Mouse (Mus musculus) lung, postnatal 0 days (tissue): ENCODE results near the gene Heatr5a. TPM values are rescaled to one million over a fixed set of nuclear protein-coding genes. Genes with fewer than 3 reads are reported as not detected.

Source experiments
- ATAC-seq: fragments of 200-750 bp; cut with Nextera tagmentation; 2 replicates; pipeline ENCODE4 v1.8.0; 2017; ENCODE audit warnings: moderate library complexity
- DNase-seq: peaks from one replicate; pipeline ENCODE4 v3.0.0-alpha.2; 2016; ENCODE audit warnings: low spot score
- H3K27ac ChIP-seq: fragments of 300-500 bp; sonication (generic); 2 replicates; pipeline ENCODE4 v1.5.1; 2014; ENCODE audit warnings: antibody characterized with exemption, mild to moderate bottlenecking, low read length, mixed read lengths
- H3K27me3 ChIP-seq: fragments of 300-500 bp; sonication (generic); replicated peaks from 2 replicates; pipeline ENCODE4 v1.6.1; 2014; ENCODE audit warnings: low read length, mixed read lengths; ENCODE audit not compliant: insufficient read depth
- H3K36me3 ChIP-seq: fragments of 300-500 bp; sonication (generic); 2 replicates; pipeline ENCODE4 v1.6.1; 2014; ENCODE audit warnings: low read length, mixed read lengths; ENCODE audit not compliant: insufficient read depth
- H3K4me1 ChIP-seq: fragments of 300-500 bp; sonication (generic); 2 replicates; pipeline ENCODE4 v1.6.1; 2014; ENCODE audit warnings: antibody characterized with exemption, low read depth, low read length, mixed read lengths; ENCODE audit not compliant: insufficient read depth
- H3K4me2 ChIP-seq: fragments of 300-500 bp; sonication (generic); replicated peaks from 2 replicates; pipeline ENCODE4 v1.6.1; 2014; ENCODE audit warnings: low read depth, mild to moderate bottlenecking, low read length, moderate library complexity, mixed read lengths
- H3K4me3 ChIP-seq: fragments of 300-500 bp; sonication (generic); 2 replicates; pipeline ENCODE4 v1.5.1; 2014; ENCODE audit warnings: low read depth, low read length
- H3K9ac ChIP-seq: fragments of 300-500 bp; sonication (generic); replicated peaks from 2 replicates; pipeline ENCODE4 v1.6.1; 2014; ENCODE audit warnings: low read depth, mild to moderate bottlenecking
- H3K9me3 ChIP-seq: fragments of 300-500 bp; sonication (generic); 2 replicates; pipeline ENCODE4 v1.6.1; 2016; ENCODE audit warnings: low read length, mixed read lengths
- CTCF ChIP-seq: IDR thresholded peaks from 2 replicates; pipeline ENCODE4 v1.5.1; 2016; ENCODE audit warnings: antibody characterized with exemption, mild to moderate bottlenecking
- EP300 ChIP-seq: IDR thresholded peaks from 2 replicates; pipeline ENCODE4 v1.6.1; 2016; ENCODE audit warnings: antibody characterized with exemption, mild to moderate bottlenecking, control low read depth
- WGBS: fragments of 180-500 bp; shearing (Covaris S2); extraction: QIAGEN DNeasy Blood & Tissue Kit; methylation state at CpG from one replicate; pipeline ENCODE4 v1.1.7; 2014; 5-methylcytosine and 5-hydroxymethylcytosine counted together
- polyA plus RNA-seq: library from polyadenylated mRNA; unstranded; fragments of >200 nt; fragmentation: Nextera tagmentation; extraction: Ambion mirVana; gene quantifications from 2 replicates; pipeline ENCODE4 v1.2.1, GENCODE M21; 2015

Gene Heatr5a
- polyA plus RNA-seq, 1 experiment from 2014 or later: 5.0 TPM

DNA sequence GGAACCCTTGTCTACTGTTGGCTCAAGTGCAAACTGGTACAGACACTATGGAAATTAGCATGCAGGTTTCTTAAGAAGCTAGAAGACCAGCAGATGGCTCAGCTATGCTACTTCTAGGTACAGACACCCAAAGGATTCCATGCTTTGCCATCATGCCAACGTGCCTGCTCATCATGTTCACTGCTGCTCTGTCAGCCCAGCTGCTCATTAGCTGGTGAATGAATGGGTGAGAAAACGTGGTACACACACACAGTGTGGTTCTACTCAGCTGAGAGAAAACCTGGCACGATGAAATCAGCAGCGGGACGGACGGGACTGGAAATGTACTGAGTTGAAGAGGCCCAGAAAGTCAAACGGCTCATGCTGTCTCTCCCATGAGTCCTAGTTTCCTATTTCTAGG lies 70.6 kb downstream of the Heatr5a start:
- Histone ChIP-seq H3K4me1 (no peaks in the 10 kb centered on the region), H3K4me2 (no peak overlapping the region), H3K27me3 (no peaks in the 10 kb centered on the region), H3K9me3 (no peaks in the 10 kb centered on the region), H3K9ac (no peak overlapping the region), H3K36me3 (peaks cover 10% of the 10 kb centered on the region; the same call in 1 of the 2 replicates), H3K4me3 (no peak overlapping the region), H3K27ac (no peak overlapping the region)
- 86% methylated on average over 7 of the region's 7 CpGs for WGBS
- no peak for ATAC-seq
- DNase-seq: no peak
- no peak for TF ChIP-seq CTCF
- TF ChIP-seq EP300: no peak

DNA sequence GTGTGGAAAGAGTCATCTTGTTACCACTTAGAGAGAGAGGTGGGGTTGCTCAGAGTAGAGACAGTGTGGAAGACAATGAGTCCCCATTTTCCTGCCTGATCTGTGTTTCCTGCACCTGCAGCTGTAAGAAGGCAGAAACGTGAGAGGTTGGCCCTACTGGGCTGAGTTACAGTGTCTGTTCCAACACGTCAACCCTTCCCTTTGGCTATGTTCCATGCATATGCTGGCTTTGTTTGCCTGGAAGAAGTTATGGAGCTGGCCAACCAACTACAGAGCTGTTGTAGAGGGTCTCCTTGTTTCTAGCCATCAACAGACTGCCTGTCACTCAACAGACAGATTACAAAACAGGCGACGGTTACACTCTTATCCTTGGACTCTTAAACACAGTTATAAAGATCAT lies 74.2 kb downstream of the Heatr5a start:
- WGBS: 70% methylated on average over 4 of the region's 4 CpGs
- Histone ChIP-seq H3K27me3 (no peaks in the 10 kb centered on the region), H3K27ac (no peak overlapping the region), H3K4me3 (no peak overlapping the region), H3K9ac (no peak overlapping the region), H3K4me1 (no peaks in the 10 kb centered on the region), H3K9me3 (no peaks in the 10 kb centered on the region), H3K36me3 (peaks cover 10% of the 10 kb centered on the region; the same call in 1 of the 2 replicates), H3K4me2 (no peak overlapping the region)
- TF ChIP-seq CTCF: no peak
- no peak for TF ChIP-seq EP300
- ATAC-seq (no peak), DNase-seq (no peak)

DNA sequence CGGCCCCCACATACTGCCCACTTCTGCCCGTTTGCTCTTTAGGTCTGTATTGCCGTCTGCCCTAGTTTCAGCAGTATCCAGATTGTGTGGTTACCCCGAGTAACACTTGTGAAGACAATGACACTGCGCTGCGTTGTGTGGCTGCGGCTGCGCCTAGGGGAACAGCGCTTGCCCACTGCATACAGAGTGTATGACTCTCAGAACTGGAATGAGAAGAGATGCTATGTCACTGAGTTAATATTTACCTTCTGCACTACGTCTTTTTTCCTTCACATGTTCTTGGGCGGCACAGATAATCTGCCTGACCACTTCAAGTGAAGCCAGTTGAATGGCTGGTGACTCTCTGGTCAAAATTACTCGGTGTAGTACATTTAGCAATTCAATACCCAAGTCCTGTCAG lies 82.5 kb downstream of the Heatr5a start:
- peaks cover 4% of the 10 kb centered on the region; the same call in 1 of the 2 replicates for H3K36me3 ChIP-seq
- DNase-seq (peak; percentile 88), ATAC-seq (peak; percentile 93)
- H3K4me1 ChIP-seq: no peaks in the 10 kb centered on the region
- TF ChIP-seq EP300 (peak; percentile 66; the same call in 1 of the 2 replicates), CTCF (no peak)
- H3K4me2 ChIP-seq: no peak overlapping the region; the same call in 1 of the 2 replicates
- no peak overlapping the region for H3K4me3 ChIP-seq
- 68% methylated on average over 12 of the region's 12 CpGs for WGBS
- no peaks in the 10 kb centered on the region for H3K9me3 ChIP-seq
- no peaks in the 10 kb centered on the region for H3K27me3 ChIP-seq
- H3K27ac ChIP-seq: no peak overlapping the region
- H3K9ac ChIP-seq: no peak overlapping the region

DNA sequence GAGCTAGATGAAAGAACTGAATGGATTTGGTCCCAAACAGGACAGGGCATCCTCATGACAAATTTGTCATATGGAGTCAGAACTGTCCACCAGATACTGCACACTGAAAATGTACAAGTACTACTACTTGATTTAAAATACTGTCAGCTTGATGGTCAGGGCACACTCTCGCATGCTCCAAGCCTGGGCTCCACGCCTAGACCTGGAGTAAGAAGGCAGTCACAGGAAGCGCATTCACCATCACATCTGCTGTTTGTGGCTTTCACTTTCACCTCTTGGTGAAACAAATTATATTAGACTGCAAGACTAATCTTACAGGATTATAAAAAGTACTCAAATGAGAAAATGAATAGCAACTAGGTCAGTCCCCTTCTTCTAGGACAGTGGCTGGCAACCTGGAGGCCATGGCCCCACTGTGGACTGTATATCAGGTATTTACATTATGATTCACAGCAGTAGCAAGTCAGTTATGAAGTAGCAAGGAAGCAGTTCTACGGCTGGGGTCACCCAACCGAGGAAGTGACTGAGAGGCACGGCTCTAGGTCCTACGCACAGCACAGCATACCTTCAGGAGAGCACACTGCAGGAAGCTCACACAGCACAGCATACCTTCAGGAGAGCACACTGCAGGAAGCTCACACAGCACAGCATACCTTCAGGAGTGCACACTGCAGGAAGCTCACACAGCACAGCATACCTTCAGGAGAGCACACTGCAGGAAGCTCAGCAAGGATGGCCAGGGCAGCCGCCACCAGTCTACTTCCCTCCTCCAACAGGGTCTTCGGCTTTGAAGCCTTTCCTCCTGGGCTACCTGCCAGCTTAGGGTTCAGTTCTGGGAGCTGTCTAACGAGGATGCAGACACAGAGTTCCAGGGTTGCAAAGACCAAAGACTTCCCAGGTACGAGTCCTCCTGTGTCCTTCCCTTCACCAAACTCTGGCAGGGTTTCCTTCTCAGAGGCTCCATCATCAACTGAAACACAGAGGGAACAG lies 83.5 kb downstream of the Heatr5a start:
- 55% methylated on average over 11 of the region's 11 CpGs for WGBS
- no peak overlapping the region for H3K4me3 ChIP-seq
- no peaks in the 10 kb centered on the region for H3K4me1 ChIP-seq
- H3K4me2 ChIP-seq: no peak overlapping the region
- DNase-seq (peak; percentile 21), ATAC-seq (no peak)
- no peak overlapping the region for H3K27ac ChIP-seq
- H3K36me3 ChIP-seq: peaks cover 4% of the 10 kb centered on the region; the same call in 1 of the 2 replicates
- no peaks in the 10 kb centered on the region for H3K9me3 ChIP-seq
- no peak overlapping the region for H3K9ac ChIP-seq
- H3K27me3 ChIP-seq: no peaks in the 10 kb centered on the region
- no peak; the same call in 1 of the 2 replicates for TF ChIP-seq CTCF
- no peak for TF ChIP-seq EP300

DNA sequence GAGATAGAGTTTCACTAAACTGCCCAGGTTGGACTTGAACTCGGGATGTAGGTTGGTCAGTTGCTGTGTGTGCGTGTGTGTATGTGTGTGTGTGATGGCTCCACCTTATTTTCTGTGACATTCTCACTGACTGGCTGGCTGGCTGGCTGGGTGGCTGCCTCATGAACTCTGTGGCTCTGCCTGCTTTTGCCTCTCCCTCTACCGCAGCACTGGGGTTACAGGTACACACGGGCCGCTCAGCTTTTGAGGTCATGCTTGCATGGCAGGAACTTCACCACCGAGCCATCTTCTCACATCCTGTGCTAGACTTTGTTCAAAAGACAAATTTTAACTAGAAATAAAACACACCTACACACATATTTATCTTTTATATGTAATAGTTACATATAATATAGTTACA lies 84.8 kb downstream of the Heatr5a start:
- TF ChIP-seq CTCF: no peak
- no peak for TF ChIP-seq EP300
- no peak overlapping the region for H3K27ac ChIP-seq
- H3K9me3 ChIP-seq: no peaks in the 10 kb centered on the region
- DNase-seq (no peak), ATAC-seq (no peak)
- H3K27me3 ChIP-seq: no peaks in the 10 kb centered on the region
- H3K9ac ChIP-seq: no peak overlapping the region
- WGBS: 90% methylated on average over 6 of the region's 6 CpGs
- no peaks in the 10 kb centered on the region for H3K4me1 ChIP-seq
- no peak overlapping the region for H3K4me3 ChIP-seq
- H3K4me2 ChIP-seq: no peak overlapping the region
- H3K36me3 ChIP-seq: peaks cover 4% of the 10 kb centered on the region; the same call in 1 of the 2 replicates

DNA sequence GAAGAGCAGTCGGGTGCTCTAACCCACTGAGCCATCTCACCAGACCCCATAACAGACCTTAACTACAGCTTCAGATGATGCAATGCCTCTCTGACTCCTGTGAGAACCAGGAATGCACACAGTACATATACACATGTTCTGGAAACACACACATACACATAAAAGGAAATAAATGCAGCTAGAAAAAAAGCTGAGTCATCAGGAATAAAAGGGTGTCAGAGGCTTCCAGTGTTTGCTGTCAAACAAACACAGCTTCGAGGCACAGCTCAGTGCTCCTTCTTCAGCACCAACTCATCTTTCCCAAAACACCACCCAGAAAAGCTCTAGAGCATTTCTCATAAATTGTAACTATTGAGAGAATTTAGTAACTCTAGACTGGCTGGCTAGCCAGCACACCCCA lies 86.3 kb downstream of the Heatr5a start:
- no peak overlapping the region for H3K4me3 ChIP-seq
- H3K36me3 ChIP-seq: peaks cover 10% of the 10 kb centered on the region; the same call in 1 of the 2 replicates
- no peak overlapping the region for H3K27ac ChIP-seq
- no peak for DNase-seq
- 68% methylated on average over 2 of the region's 2 CpGs for whole genome bisulfite sequencing
- H3K9me3 ChIP-seq: no peaks in the 10 kb centered on the region
- no peak for ATAC-seq
- H3K4me2 ChIP-seq: no peak overlapping the region
- H3K4me1 ChIP-seq: no peaks in the 10 kb centered on the region
- TF ChIP-seq CTCF: no peak
- TF ChIP-seq EP300: no peak
- no peaks in the 10 kb centered on the region for H3K27me3 ChIP-seq
- no peak overlapping the region for H3K9ac ChIP-seq
